Mouse (Mus musculus) G1E (cell line): ENCODE data around the gene Sostdc1.

Experiments
- CTCF ChIP-seq: IDR thresholded peaks from 2 replicates; pipeline ENCODE4 v1.5.1; 2012; ENCODE audit warnings: low read depth, low read length, inconsistent platforms, mixed read lengths
- POLR2AphosphoS5 ChIP-seq: IDR thresholded peaks from 2 replicates; pipeline ENCODE4 v1.6.1; 2012; ENCODE audit warnings: low read depth, low read length, inconsistent platforms; ENCODE audit not compliant: insufficient replicate concordance

GRCm38 (mm10) chr12:36291346-36291745, 22.6 kb upstream of the Sostdc1 start:
- TF ChIP-seq POLR2AphosphoS5 (no peak), CTCF (no peak)
